Comparison of ENCODE assay signal across 8 mouse cellular contexts in genomic region chr15:103239130-103239684, GRCm38 (mm10). TPM values are rescaled to one million over a fixed set of nuclear protein-coding genes. Genes with fewer than 3 reads are reported as not detected.
DNase-seq lines count a peak whose midpoint lies in the region; ATAC-seq and TF ChIP-seq lines count a peak whose summit lies in the region.

No protein-coding gene starts in this region.

- no peaks in the 10 kb centered on the region for H3K9me3 ChIP-seq in embryonic facial prominence, embryonic 12.5 days
- H3K9me3 ChIP-seq in limb, embryonic 10.5 days (replicated peaks): no peaks in the 10 kb centered on the region
- no peaks in the 10 kb centered on the region for H3K9me3 ChIP-seq in midbrain, embryonic 12.5 days

- H3K4me3 ChIP-seq in embryonic facial prominence, embryonic 12.5 days: peak overlapping the region; percentile 61
- H3K4me3 ChIP-seq in limb, embryonic 10.5 days: peak overlapping the region; percentile 73
- peak overlapping the region; percentile 72 for H3K4me3 ChIP-seq in midbrain, embryonic 12.5 days
- peak overlapping the region; percentile 80 for H3K4me3 ChIP-seq in small intestine, adult 2 months (ENCODE audit: low read depth, low read length)

- TF ChIP-seq POLR2A in small intestine, adult 2 months (IDR thresholded peaks at IDR 0.05; ENCODE audit: low read depth, low read length): no peak

- peak; percentile 100 for DNase-seq in 3T3-L1 (ENCODE audit: low read depth, low spot score)
- peak; percentile 94 for DNase-seq in adrenal gland, postnatal 36 days
- peak; percentile 100 for DNase-seq in heart, adult 11 months
- DNase-seq in kidney, adult 18-20 months: peak; percentile 87
- DNase-seq in limb, embryonic 10.5 days (ENCODE audit: low spot score): peak; percentile 92

- WGBS in embryonic facial prominence, embryonic 12.5 days: under 1% methylated on average over 25 of the region's 26 CpGs
- WGBS in limb, embryonic 10.5 days: under 1% methylated on average over 26 of the region's 26 CpGs
- WGBS in midbrain, embryonic 12.5 days: under 1% methylated on average over 26 of the region's 26 CpGs
- WGBS in small intestine, adult 2 months: under 1% methylated on average over 26 of the region's 26 CpGs

- no peak for TF ChIP-seq CTCF in small intestine, adult 2 months (IDR thresholded peaks at IDR 0.05; ENCODE audit: extremely low read depth, insufficient read length, insufficient replicate concordance, low read depth, low read length)

- ATAC-seq in embryonic facial prominence, embryonic 12.5 days (ENCODE audit: insufficient number of reproducible peaks, insufficient read depth, low FRiP score, low TSS enrichment): peak; percentile 89
- peak; percentile 91 for ATAC-seq in midbrain, embryonic 12.5 days (ENCODE audit: low FRiP score, low read depth)

- H3K27me3 ChIP-seq in embryonic facial prominence, embryonic 12.5 days: no peaks in the 10 kb centered on the region
- no peaks in the 10 kb centered on the region for H3K27me3 ChIP-seq in limb, embryonic 10.5 days (ENCODE audit: low read depth, poor library complexity, severe bottlenecking)
- no peaks in the 10 kb centered on the region for H3K27me3 ChIP-seq in midbrain, embryonic 12.5 days
- H3K27me3 ChIP-seq in small intestine, adult 2 months (ENCODE audit: control insufficient read depth, insufficient read depth, low read length): no peaks in the 10 kb centered on the region

- H3K4me1 ChIP-seq in embryonic facial prominence, embryonic 12.5 days: peaks cover 23% of the 10 kb centered on the region
- H3K4me1 ChIP-seq in limb, embryonic 10.5 days: peaks cover 24% of the 10 kb centered on the region
- peaks cover 32% of the 10 kb centered on the region for H3K4me1 ChIP-seq in midbrain, embryonic 12.5 days
- peaks cover 4% of the 10 kb centered on the region for H3K4me1 ChIP-seq in small intestine, adult 2 months (ENCODE audit: control insufficient read depth, insufficient read depth, insufficient read length, low read length)

- H3K9ac ChIP-seq in embryonic facial prominence, embryonic 12.5 days: peak overlapping the region; percentile 87
- H3K9ac ChIP-seq in midbrain, embryonic 12.5 days (replicated peaks): peak overlapping the region; percentile 62

- peaks cover 41% of the 10 kb centered on the region for H3K36me3 ChIP-seq in embryonic facial prominence, embryonic 12.5 days
- H3K36me3 ChIP-seq in limb, embryonic 10.5 days: peaks cover 66% of the 10 kb centered on the region
- peaks cover 46% of the 10 kb centered on the region for H3K36me3 ChIP-seq in midbrain, embryonic 12.5 days
- peaks cover 25% of the 10 kb centered on the region for H3K36me3 ChIP-seq in small intestine, adult 2 months (ENCODE audit: control insufficient read depth, insufficient read depth, low read length)

- peak overlapping the region; percentile 58 for H3K4me2 ChIP-seq in embryonic facial prominence, embryonic 12.5 days (replicated peaks)
- peak overlapping the region; percentile 62 for H3K4me2 ChIP-seq in midbrain, embryonic 12.5 days (replicated peaks)

- peak overlapping the region; percentile 94 for H3K27ac ChIP-seq in embryonic facial prominence, embryonic 12.5 days
- peak overlapping the region; percentile 96 for H3K27ac ChIP-seq in limb, embryonic 10.5 days
- H3K27ac ChIP-seq in midbrain, embryonic 12.5 days (replicated peaks): peak overlapping the region; percentile 93
- peak overlapping the region; percentile 70 for H3K27ac ChIP-seq in small intestine, adult 2 months (ENCODE audit: insufficient read depth, low read depth, low read length)

RNA-seq across cellular contexts. Expression of gene Cbx5, which starts 0.4 kb away (rescaled TPM):
- 10 to 100 TPM; 79.0 to 82.6 TPM for total RNA-seq in adrenal gland, postnatal 36 days (2021)
- 173 and 176 TPM in 2 replicates for polyA plus RNA-seq in embryonic facial prominence, embryonic 12.5 days (2016; fragmentation: Nextera tagmentation; extraction: Ambion mirVana)
- polyA plus RNA-seq in limb, embryonic 10.5 days (2016; fragmentation: Nextera tagmentation; extraction: Ambion mirVana): 191 and 215 TPM in 2 replicates
- 203 and 216 TPM in 2 replicates for polyA plus RNA-seq in midbrain, embryonic 12.5 days (2016; fragmentation: Nextera tagmentation; extraction: Ambion mirVana)
- polyA plus RNA-seq in small intestine, adult 2 months (2012; rRNA removed): 1.5 and 2.8 TPM in 2 replicates

RNA-seq across cellular contexts. Expression of gene Hnrnpa1, which starts 1.0 kb away (rescaled TPM):
- total RNA-seq in adrenal gland, postnatal 36 days (2021): 100 to 1,000 TPM; 193 to 199 TPM
- polyA plus RNA-seq in embryonic facial prominence, embryonic 12.5 days (2016; fragmentation: Nextera tagmentation; extraction: Ambion mirVana): 1,204 and 1,244 TPM in 2 replicates
- polyA plus RNA-seq in limb, embryonic 10.5 days (2016; fragmentation: Nextera tagmentation; extraction: Ambion mirVana): 1,775 and 1,966 TPM in 2 replicates
- 1,196 and 1,287 TPM in 2 replicates for polyA plus RNA-seq in midbrain, embryonic 12.5 days (2016; fragmentation: Nextera tagmentation; extraction: Ambion mirVana)
- 12.0 and 29.5 TPM in 2 replicates for polyA plus RNA-seq in small intestine, adult 2 months (2012; rRNA removed)

RNA-seq across cellular contexts. Expression of gene Nfe2, which starts 19.0 kb away (rescaled TPM):
- total RNA-seq in adrenal gland, postnatal 36 days (2021): under 1 TPM; 0.16 to 0.43 TPM
- 4.9 and 5.2 TPM in 2 replicates for polyA plus RNA-seq in embryonic facial prominence, embryonic 12.5 days (2016; fragmentation: Nextera tagmentation; extraction: Ambion mirVana)
- 5.9 and 6.1 TPM in 2 replicates for polyA plus RNA-seq in limb, embryonic 10.5 days (2016; fragmentation: Nextera tagmentation; extraction: Ambion mirVana)
- polyA plus RNA-seq in midbrain, embryonic 12.5 days (2016; fragmentation: Nextera tagmentation; extraction: Ambion mirVana): 3.4 and 3.8 TPM in 2 replicates
- 0.39 and 0.83 TPM in 2 replicates for polyA plus RNA-seq in small intestine, adult 2 months (2012; rRNA removed)

RNA-seq across cellular contexts. Expression of gene Copz1, which starts 33.3 kb away (rescaled TPM):
- total RNA-seq in adrenal gland, postnatal 36 days (2021): 100 to 1,000 TPM; 144 to 150 TPM
- polyA plus RNA-seq in embryonic facial prominence, embryonic 12.5 days (2016; fragmentation: Nextera tagmentation; extraction: Ambion mirVana): 257 and 268 TPM in 2 replicates
- 305 and 309 TPM in 2 replicates for polyA plus RNA-seq in limb, embryonic 10.5 days (2016; fragmentation: Nextera tagmentation; extraction: Ambion mirVana)
- polyA plus RNA-seq in midbrain, embryonic 12.5 days (2016; fragmentation: Nextera tagmentation; extraction: Ambion mirVana): 232 and 235 TPM in 2 replicates
- polyA plus RNA-seq in small intestine, adult 2 months (2012; rRNA removed): 64.9 and 111 TPM in 2 replicates

Comparison
In these comparisons a context has a peak if more than half of its experiments do, and no peak if none do; other contexts are left out.
1. Peak in every context shown above with its lines: DNase-seq, ATAC-seq, H3K4me3 ChIP-seq and H3K27ac ChIP-seq.
2. RNA of gene Cbx5, which starts 0.4 kb away (polyA plus RNA-seq): 191 to 215 TPM in limb, embryonic 10.5 days, 203 to 216 TPM in midbrain, embryonic 12.5 days and 173 to 176 TPM in embryonic facial prominence, embryonic 12.5 days; 1.5 to 2.8 TPM in small intestine, adult 2 months; every median in the first group is over 10 times any median in the second.
3. RNA of gene Hnrnpa1, which starts 1.0 kb away (polyA plus RNA-seq): 1,775 to 1,966 TPM in limb, embryonic 10.5 days, 1,204 to 1,244 TPM in embryonic facial prominence, embryonic 12.5 days and 1,196 to 1,287 TPM in midbrain, embryonic 12.5 days; 12.0 to 29.5 TPM in small intestine, adult 2 months; every median in the first group is over 10 times any median in the second.